Mouse (Mus musculus) layer of hippocampus, adult 2 months (tissue): Measurements from ENCODE around the gene Olfr1002. TPM values are rescaled to one million over a fixed set of nuclear protein-coding genes. Genes with fewer than 3 reads are reported as not detected.
"Not testable (repeated sequence)": the region's sequence is repeated elsewhere in the genome, so short reads cannot be mapped to it uniquely, and the experiment has no call there.

Source experiments
- DNase-seq, 2 experiments: peaks; one replicate each; pipeline ENCODE4 v3.0.0; 2022; ENCODE audit warnings: low spot score in 2 of 2
- H3K27ac ChIP-seq: fragments of 200-600 bp; 2 replicates; pipeline ENCODE4 v1.8.1; 2022
- H3K4me3 ChIP-seq: fragments of 200-600 bp; 2 replicates; pipeline ENCODE4 v1.8.1; 2022; ENCODE audit warnings: mild to moderate bottlenecking
- CTCF ChIP-seq: fragments of 200-600 bp; conservative IDR thresholded peaks from 2 replicates; pipeline ENCODE4 v1.8.1; 2022; ENCODE audit warnings: antibody characterized with exemption, mild to moderate bottlenecking, moderate library complexity
- long read RNA-seq, 2 experiments: library from polyadenylated mRNA; stranded (forward); transcript quantifications; one replicate each; pipeline ENCODE4 v2.0.0; 2021; ENCODE audit warnings: borderline mapping rate in 2 of 2
- total RNA-seq, 2 experiments: library from RNA; stranded (reverse); gene quantifications; 2 replicates each; pipeline ENCODE4 v1.2.3; 2021

Olfr1002 gene
- total RNA-seq, result not detected
- long read RNA-seq, experiment 1, result 0 reads
- long read RNA-seq, experiment 2, result 0 reads

- DNase-seq, result no peak
- TF ChIP-seq CTCF, result no peak
- Histone ChIP-seq H3K4me3 (no peak within 1 kb of the TSS), H3K27ac (no peak within 1 kb of the TSS)
Observed at GRCm38 (mm10) chr2:85650604-85651003, at the start of gene Olfr1002. Gene Olfr1002 (minus strand): TSS chr2:85650704.

GRCm38 (mm10) chr2:85689131-85689530 lies 38.6 kb upstream of the Olfr1002 start, which contains the start of gene Olfr1008:
Gene Olfr1008 (plus strand): TSS chr2:85689431.
- no peak for TF ChIP-seq CTCF
- no peak within 1 kb of the TSS for H3K4me3 ChIP-seq
- no peak within 1 kb of the TSS for H3K27ac ChIP-seq
- no peak for DNase-seq

GRCm38 (mm10) chr2:85678667-85679066 lies 28.2 kb upstream of the Olfr1002 start, which contains the start of gene Olfr1006:
Gene Olfr1006 (minus strand): TSS chr2:85678767.
- no peak for TF ChIP-seq CTCF
- no peak within 1 kb of the TSS for H3K27ac ChIP-seq
- DNase-seq, result no peak
- H3K4me3 ChIP-seq, result no peak within 1 kb of the TSS

GRCm38 (mm10) chr2:85664355-85664754 lies 13.9 kb upstream of the Olfr1002 start, which contains the start of gene Olfr154:
Gene Olfr154 (minus strand): TSS chr2:85664455.
- H3K27ac ChIP-seq, DNase-seq: not testable (repeated sequence)

GRCm38 (mm10) chr2:85611803-85612202 lies 38.7 kb downstream of the Olfr1002 start, which contains the start of gene Olfr1000:
Gene Olfr1000 (minus strand): TSS chr2:85611903.
- Histone ChIP-seq H3K27ac (no peak within 1 kb of the TSS), H3K4me3 (no peak within 1 kb of the TSS)
- no peak for DNase-seq
- TF ChIP-seq CTCF, result no peak

More at GRCm38 (mm10) chr2:85664355-85664754, 13.9 kb upstream of the Olfr1002 start, which contains the start of gene Olfr154:
- not testable (repeated sequence) for H3K4me3 ChIP-seq

Other genes starting within 250 kb of the Olfr1002 start
- not detected for gene Olfr992, start 241.2 kb downstream of the Olfr1002 start, total RNA-seq
- not detected for gene Olfr993, start 235.8 kb downstream of the Olfr1002 start, total RNA-seq
- not detected for gene Olfr994, start 214.3 kb downstream of the Olfr1002 start, total RNA-seq
- gene Olfr995, start 207.1 kb downstream of the Olfr1002 start, total RNA-seq, result not detected
- under 1 TPM; 0.15 to 0.26 TPM for gene 4833423E24Rik, start 131.7 kb downstream of the Olfr1002 start, total RNA-seq
- not detected for gene Olfr996, start 71.5 kb downstream of the Olfr1002 start, total RNA-seq
- not detected for gene Olfr998, start 61.8 kb downstream of the Olfr1002 start, total RNA-seq
- gene Olfr1000, start 38.8 kb downstream of the Olfr1002 start, total RNA-seq, result not detected
- gene Olfr154, start 13.8 kb upstream of the Olfr1002 start, total RNA-seq, result not detected
- not detected for gene Olfr1006, start 28.1 kb upstream of the Olfr1002 start, total RNA-seq
- not detected for gene Olfr1008, start 38.7 kb upstream of the Olfr1002 start, total RNA-seq
- gene Olfr1009, start 64.7 kb upstream of the Olfr1002 start, total RNA-seq, result not detected
- not detected for gene Olfr1012, start 112.1 kb upstream of the Olfr1002 start, total RNA-seq
- not detected for gene Olfr1013, start 116.4 kb upstream of the Olfr1002 start, total RNA-seq
- not detected for gene Olfr1014, start 122.0 kb upstream of the Olfr1002 start, total RNA-seq
- gene Olfr1015, start 131.3 kb upstream of the Olfr1002 start, total RNA-seq, result not detected
- not detected for gene Olfr1016, start 151.8 kb upstream of the Olfr1002 start, total RNA-seq
- not detected for gene Olfr1018, start 167.8 kb upstream of the Olfr1002 start, total RNA-seq
- not detected for gene Olfr1019, start 194.8 kb upstream of the Olfr1002 start, total RNA-seq
- not detected for gene Olfr1020, start 196.3 kb upstream of the Olfr1002 start, total RNA-seq
- gene Olfr1022, start 217.9 kb upstream of the Olfr1002 start, total RNA-seq, result not detected
- not detected for gene Olfr1023, start 234.9 kb upstream of the Olfr1002 start, total RNA-seq